In the genomic region with DNA sequence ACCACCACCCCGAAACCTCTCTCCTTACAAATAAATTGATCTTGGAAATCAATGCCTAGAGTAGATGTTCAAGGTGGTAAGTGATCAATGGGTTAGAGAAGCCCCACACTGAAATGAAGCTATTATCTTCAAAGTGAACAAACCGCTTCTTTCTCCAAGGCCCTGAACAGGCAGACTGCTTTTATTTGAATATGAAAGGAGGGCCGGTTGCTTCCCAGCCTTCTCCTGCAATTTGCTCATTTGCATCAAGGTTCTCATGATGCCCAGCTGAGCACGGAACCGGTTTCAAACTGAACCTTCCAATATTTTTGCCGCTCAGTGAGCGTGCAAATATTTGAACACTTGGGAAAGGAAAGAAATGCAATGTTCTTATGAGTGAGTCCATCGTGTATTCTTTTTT, we compare ENCODE assay signal across 18 mouse cellular contexts.
"Had no signal": no experiment of that assay in that cellular context is flagged by ENCODE, and none has a peak within 500 bp of the region (broad histone marks: within the 10 kb centered on the region; RNA-seq: fewer than 3 reads in every experiment).

No protein-coding gene starts in this region.

- H3K9ac ChIP-seq: kidney, embryonic 15.5 days; liver, embryonic 13.5 days; lung, embryonic 14.5 days; neural tube, embryonic 12.5 days; neural tube, embryonic 15.5 days had no signal

- H3K27ac ChIP-seq: kidney, embryonic 15.5 days; left cerebral cortex, adult 2 months; liver, embryonic 13.5 days; macrophage; neural tube, embryonic 12.5 days; neural tube, embryonic 15.5 days had no signal

- H3K9me3 ChIP-seq: kidney, embryonic 15.5 days; liver, embryonic 13.5 days; neural tube, embryonic 12.5 days; neural tube, embryonic 15.5 days had no signal

- H3K27me3 ChIP-seq: kidney, embryonic 15.5 days; liver, embryonic 13.5 days; neural tube, embryonic 12.5 days; neural tube, embryonic 15.5 days had no signal

- ATAC-seq: lung, postnatal 0 days had no signal

- H3K36me3 ChIP-seq: kidney, embryonic 15.5 days; liver, embryonic 13.5 days; neural tube, embryonic 12.5 days; neural tube, embryonic 15.5 days had no signal

- DNase-seq: kidney, adult 11 months; kidney, adult 8-10 months; kidney, postnatal 10 days; kidney, postnatal 36 days; layer of hippocampus, postnatal 36 days; left cerebral cortex, postnatal 4 days; liver, embryonic 13.5 days; lung, embryonic 14.5 days; right cerebral cortex, adult 18-20 months; right cerebral cortex, postnatal 14 days; right cerebral cortex, postnatal 4 days; thymus, postnatal 25 days had no signal

- H3K4me1 ChIP-seq: liver, embryonic 13.5 days; neural tube, embryonic 12.5 days had no signal

- H3K4me2 ChIP-seq: kidney, embryonic 15.5 days; liver, embryonic 13.5 days; lung, embryonic 14.5 days; neural tube, embryonic 12.5 days; neural tube, embryonic 15.5 days had no signal

- H3K4me3 ChIP-seq: kidney, embryonic 15.5 days; left cerebral cortex, adult 2 months; liver, embryonic 13.5 days; neural tube, embryonic 12.5 days; neural tube, embryonic 15.5 days had no signal
